Mouse (Mus musculus) bone marrow, adult 2 months (tissue): ENCODE data around the gene Mpig6b.

Experiments
- CTCF ChIP-seq: fragments of 200-500 bp; IDR thresholded peaks from 2 replicates; pipeline ENCODE4 v1.5.1; 2011; ENCODE audit warnings: low read length, control low read depth; ENCODE audit not compliant: control insufficient read depth, insufficient read depth
- POLR2A ChIP-seq: fragments of 200-500 bp; IDR thresholded peaks from 2 replicates; pipeline ENCODE4 v1.6.1; 2011; ENCODE audit warnings: low read depth, mild to moderate bottlenecking, control low read depth, low read length, borderline replicate concordance; ENCODE audit not compliant: control insufficient read depth

- TF ChIP-seq CTCF (no peak), POLR2A (no peak)
These were observed 48.9 kb downstream of the Mpig6b start for GRCm38 (mm10) chr17:35016791-35017705.
